Mouse (Mus musculus) MEL (cell line): ENCODE measurements around the gene Tnfrsf13b. TPM values are rescaled to one million over a fixed set of nuclear protein-coding genes. Genes with fewer than 3 reads are reported as not detected.

Experiments
- DNase-seq: peaks from one replicate; pipeline ENCODE4 v3.0.0; 2011; ENCODE audit warnings: low read depth, low spot score
- H3K27ac ChIP-seq: 2 replicates; pipeline ENCODE4 v1.5.1; 2012; ENCODE audit warnings: low read depth, mild to moderate bottlenecking, control low read depth, low read length, moderate library complexity; ENCODE audit not compliant: control insufficient read depth
- H3K27me3 ChIP-seq, 2 experiments: fragments of 150-350 bp in 1 of 2; sonication (generic) in 1 of 2; 2 replicates each; pipeline ENCODE4 v1.6.1; 2012; ENCODE audit warnings: low read length in 2 of 2, mild to moderate bottlenecking in 2 of 2, improper control_type of control experiment in 1 of 2, moderate library complexity in 1 of 2; ENCODE audit not compliant: insufficient read depth in 2 of 2, control insufficient read depth in 1 of 2
- H3K36me3 ChIP-seq, 2 experiments: 2 replicates each; pipeline ENCODE4 v1.6.1; 2012 to 2014; ENCODE audit warnings: low read length in 2 of 2, improper control_type of control experiment in 1 of 2, inconsistent platforms in 1 of 2, mild to moderate bottlenecking in 1 of 2; ENCODE audit not compliant: insufficient read depth in 2 of 2, control insufficient read depth in 1 of 2
- H3K4me1 ChIP-seq, 2 experiments: fragments of 150-350 bp in 1 of 2; sonication (generic) in 1 of 2; 2 replicates each; pipeline ENCODE4 v1.6.1; 2012; ENCODE audit warnings: low read length in 2 of 2, improper control_type of control experiment in 1 of 2, mild to moderate bottlenecking in 1 of 2; ENCODE audit not compliant: insufficient read depth in 2 of 2, control insufficient read depth in 1 of 2
- H3K4me3 ChIP-seq, 2 experiments: fragments of 150-350 bp in 1 of 2; sonication (generic) in 1 of 2; 2 replicates each; pipeline ENCODE4 v1.5.1; 2012; ENCODE audit warnings: low read depth in 2 of 2, low read length in 2 of 2, mild to moderate bottlenecking in 2 of 2, moderate library complexity in 2 of 2, control low read depth in 1 of 2, improper control_type of control experiment in 1 of 2; ENCODE audit not compliant: control insufficient read depth in 1 of 2, insufficient read depth in 1 of 2
- H3K79me2 ChIP-seq: 2 replicates; pipeline ENCODE4 v1.6.1; 2012; ENCODE audit warnings: mild to moderate bottlenecking, low read length, moderate library complexity; ENCODE audit not compliant: control insufficient read depth, poor library complexity, insufficient read depth
- H3K9ac ChIP-seq: 2 replicates; pipeline ENCODE4 v1.6.1; 2012; ENCODE audit warnings: low read depth, mild to moderate bottlenecking, control low read depth, low read length, moderate library complexity; ENCODE audit not compliant: control insufficient read depth, poor library complexity, severe bottlenecking
- H3K9me3 ChIP-seq: fragments of 150-350 bp; sonication (generic); replicated peaks from 2 replicates; pipeline ENCODE4 v1.6.1; 2012; ENCODE audit warnings: mild to moderate bottlenecking, low read length, improper control_type of control experiment, moderate library complexity; ENCODE audit not compliant: insufficient read depth
- BHLHE40 ChIP-seq: IDR thresholded peaks from 2 replicates; pipeline ENCODE4 v1.6.1; 2012; ENCODE audit warnings: low read depth, mild to moderate bottlenecking, inconsistent platforms, low read length, improper control_type of control experiment, borderline replicate concordance
- CHD1 ChIP-seq: IDR thresholded peaks from 2 replicates; pipeline ENCODE4 v1.6.1; 2012; ENCODE audit warnings: low read depth, mild to moderate bottlenecking, inconsistent platforms, low read length, improper control_type of control experiment
- EP300 ChIP-seq, 2 experiments: IDR thresholded peaks; 2 replicates each; pipeline ENCODE4 v1.6.1; 2011; ENCODE audit warnings: improper control_type of control experiment in 2 of 2, low read length in 2 of 2, low read depth in 1 of 2, mild to moderate bottlenecking in 1 of 2
- ETS1 ChIP-seq: IDR thresholded peaks from 2 replicates; pipeline ENCODE4 v1.6.1; 2012; ENCODE audit warnings: low read depth, mild to moderate bottlenecking, inconsistent platforms, low read length, improper control_type of control experiment, moderate library complexity
- MAFK ChIP-seq: IDR thresholded peaks from 2 replicates; pipeline ENCODE4 v1.6.1; 2011; ENCODE audit warnings: low read depth, mild to moderate bottlenecking, low read length, improper control_type of control experiment, borderline replicate concordance
- MAX ChIP-seq: IDR thresholded peaks from 2 replicates; pipeline ENCODE4 v1.6.1; 2011; ENCODE audit warnings: low read length, improper control_type of control experiment
- MEF2A ChIP-seq: IDR thresholded peaks from 2 replicates; pipeline ENCODE4 v1.6.1; 2014; ENCODE audit warnings: low read depth, mild to moderate bottlenecking, inconsistent platforms, low read length, improper control_type of control experiment; ENCODE audit not compliant: poor library complexity, insufficient replicate concordance, severe bottlenecking; ENCODE audit errors: extremely low read depth
- MXI1 ChIP-seq: IDR thresholded peaks from 2 replicates; pipeline ENCODE4 v1.6.1; 2011; ENCODE audit warnings: mild to moderate bottlenecking, low read depth, low read length, improper control_type of control experiment
- MYC ChIP-seq: IDR thresholded peaks from 2 replicates; pipeline ENCODE4 v1.6.1; 2011; ENCODE audit warnings: low read depth, mild to moderate bottlenecking, low read length, improper control_type of control experiment, moderate library complexity
- NELFE ChIP-seq: IDR thresholded peaks from 2 replicates; pipeline ENCODE4 v1.6.1; 2011; ENCODE audit warnings: low read depth, low read length, improper control_type of control experiment
- NRF1 ChIP-seq: IDR thresholded peaks from 2 replicates; pipeline ENCODE4 v1.6.1; 2014; ENCODE audit warnings: low read depth, mild to moderate bottlenecking, inconsistent platforms, low read length, improper control_type of control experiment, moderate library complexity; ENCODE audit not compliant: poor library complexity, insufficient read depth, severe bottlenecking
- POLR2A ChIP-seq, 2 experiments: IDR thresholded peaks; 2 replicates each; pipeline ENCODE4 v1.6.1; 2011 to 2012; ENCODE audit warnings: low read length in 2 of 2, mild to moderate bottlenecking in 2 of 2, control low read depth in 1 of 2, improper control_type of control experiment in 1 of 2, low read depth in 1 of 2, moderate library complexity in 1 of 2; ENCODE audit not compliant: control insufficient read depth in 1 of 2, insufficient read depth in 1 of 2, poor library complexity in 1 of 2
- POLR2AphosphoS2 ChIP-seq: IDR thresholded peaks from 2 replicates; pipeline ENCODE4 v1.6.1; 2011; ENCODE audit warnings: low read length, improper control_type of control experiment
- RAD21 ChIP-seq: IDR thresholded peaks from 2 replicates; pipeline ENCODE4 v1.6.1; 2011; ENCODE audit warnings: mild to moderate bottlenecking, low read depth, low read length, improper control_type of control experiment
- TAL1 ChIP-seq: IDR thresholded peaks from 2 replicates; pipeline ENCODE4 v1.6.1; 2012; ENCODE audit warnings: mild to moderate bottlenecking, inconsistent platforms, low read length, moderate library complexity, mixed read lengths
- ZC3H11A ChIP-seq: IDR thresholded peaks from 2 replicates; pipeline ENCODE4 v1.6.1; 2012; ENCODE audit warnings: low read depth, mild to moderate bottlenecking, inconsistent platforms, low read length, improper control_type of control experiment
- ZNF384 ChIP-seq: IDR thresholded peaks from 2 replicates; pipeline ENCODE4 v1.6.1; 2012; ENCODE audit warnings: low read depth, mild to moderate bottlenecking, inconsistent platforms, low read length, improper control_type of control experiment
- polyA plus RNA-seq, 2 experiments: library from polyadenylated mRNA; stranded (reverse) in 1 of 2; unstranded in 1 of 2; fragments of >175 nt in 1 of 2; fragments of >200 nt in 1 of 2; gene quantifications; 2 replicates each; pipeline versions ENCODE4 v1.2.1 to v1.2.4; 2012; ENCODE audit warnings: low replicate concordance in 2 of 2, low read depth in 1 of 2; ENCODE audit not compliant: insufficient read length in 2 of 2, insufficient read depth in 1 of 2, missing spikeins in 1 of 2
- total RNA-seq: library from RNA; depleted of rRNA; stranded (reverse); fragments of 300-350 nt; gene quantifications from 2 replicates; pipeline ENCODE4 v1.2.3, GENCODE M21; 2012

The Tnfrsf13b gene
- total and polyA plus RNA-seq, 3 experiments = 7.7 to 17.9 TPM; not detected in 1

DNA sequence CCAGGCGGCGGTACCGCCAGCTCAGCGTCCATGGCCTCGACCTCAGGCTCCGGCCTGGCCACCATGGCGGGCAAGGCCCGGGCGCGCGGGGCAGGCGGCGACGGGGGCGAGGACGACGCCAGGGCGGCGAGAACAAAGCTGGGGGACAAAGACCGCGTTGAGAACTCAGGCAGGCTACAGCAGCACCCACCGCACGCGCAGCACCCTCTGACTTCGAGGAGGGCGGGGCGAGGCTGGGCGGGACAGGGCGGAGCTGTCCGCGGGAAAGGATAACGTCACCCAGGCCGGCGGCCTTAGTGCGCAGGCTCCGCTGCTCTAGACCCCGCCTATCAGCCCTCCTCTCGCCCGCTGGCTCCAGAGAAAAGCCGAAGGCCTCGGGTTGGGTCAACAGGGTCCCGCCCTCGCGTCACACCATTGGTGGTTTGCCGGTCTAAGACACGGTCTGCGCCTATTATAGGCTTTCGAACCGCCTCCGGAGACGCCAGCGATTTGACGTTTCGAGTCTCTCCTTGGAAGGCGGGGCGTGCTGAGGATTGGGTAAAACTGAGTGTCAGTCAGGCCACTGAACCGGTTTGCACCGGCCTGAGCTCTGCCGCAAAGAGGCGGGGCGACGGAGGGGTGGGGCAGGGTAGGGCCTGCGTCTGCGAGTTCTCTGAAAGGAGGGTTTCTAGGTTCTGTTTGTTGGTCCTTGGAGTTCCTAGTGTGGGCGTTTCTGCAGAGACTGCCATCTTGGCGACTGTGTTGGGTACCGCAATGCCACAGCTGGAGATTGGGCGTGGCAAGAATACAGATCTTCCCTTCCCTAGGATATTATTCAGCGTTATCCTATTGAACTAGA lies 48.5 kb downstream of the Tnfrsf13b start, which contains the start of gene Usp22 (continued):
- no peak for TF ChIP-seq ZC3H11A
- no peak for TF ChIP-seq BHLHE40
- peak; percentile 36; the same call in 1 of the 2 replicates for TF ChIP-seq POLR2AphosphoS2
- no peak for TF ChIP-seq RAD21
- TF ChIP-seq POLR2A (IDR thresholded peaks at IDR 0.05; ENCODE audit: control insufficient read depth in 1 of 2, insufficient read depth in 1 of 2, low read depth in 1 of 2, low read length in 2 of 2, poor library complexity in 1 of 2) = peak; percentile 50 to 85; a peak in 3 of 4 replicates
- TF ChIP-seq EP300 (IDR thresholded peaks at IDR 0.05; ENCODE audit: low read depth in 1 of 2, low read length in 2 of 2) = peak in 1 of 2 experiments; percentile 6; a peak in 1 of 4 replicates
- TF ChIP-seq MEF2A = no peak
- no peak for TF ChIP-seq MAX
- TF ChIP-seq ZNF384 = 0 out of 2 replicates have a peak, but pooled peaks have one; percentile 10
- no peak for TF ChIP-seq TAL1
- peak; percentile 85 for TF ChIP-seq NRF1

DNA sequence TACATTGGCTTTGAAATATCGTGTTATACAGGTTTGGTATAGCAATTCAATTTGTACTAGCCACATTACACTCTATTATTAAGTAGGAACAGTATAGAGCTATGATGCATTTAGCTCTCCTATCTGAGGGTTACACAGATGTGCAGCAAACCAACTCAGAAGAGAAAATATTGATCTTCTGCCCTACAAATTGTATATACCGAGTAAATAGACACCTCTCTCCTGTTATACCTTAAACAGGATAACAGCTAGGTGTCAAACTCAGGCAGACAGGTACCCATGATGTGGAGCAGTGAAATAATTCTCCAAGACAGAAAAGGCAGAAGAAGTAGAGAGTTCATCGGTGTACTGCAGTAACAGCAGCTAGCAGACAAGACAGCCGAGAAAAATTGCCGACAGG lies 49.2 kb downstream of the Tnfrsf13b start:
- peak overlapping the region; percentile 50 for H3K27ac ChIP-seq
- no peak for DNase-seq
- H3K4me3 ChIP-seq = peak overlapping the region; percentile 44 to 63
- peaks cover 0 to 18% of the 10 kb centered on the region in 2 experiments; a peak in 2 of 4 replicates for H3K36me3 ChIP-seq
- H3K9ac ChIP-seq = peak overlapping the region; percentile 58
- TF ChIP-seq MAX = no peak
- TF ChIP-seq MXI1 = 0 out of 2 replicates have a peak, but pooled peaks have one; percentile 13
- no peak for TF ChIP-seq POLR2AphosphoS2
- TF ChIP-seq MYC = peak; percentile 21; the same call in 1 of the 2 replicates
- TF ChIP-seq CHD1 = peak; percentile 51; the same call in 1 of the 2 replicates
- 0 out of 2 replicates have a peak, but pooled peaks have one; percentile 2 for TF ChIP-seq ZNF384
- TF ChIP-seq NELFE = peak; percentile 12; the same call in 1 of the 2 replicates
- H3K79me2 ChIP-seq = peaks cover 19% of the 10 kb centered on the region
- peaks cover 12 to 13% of the 10 kb centered on the region in 2 experiments for H3K4me1 ChIP-seq
- no peaks in the 10 kb centered on the region; a peak in 1 of 4 replicates for H3K27me3 ChIP-seq
- no peaks in the 10 kb centered on the region for H3K9me3 ChIP-seq

DNA sequence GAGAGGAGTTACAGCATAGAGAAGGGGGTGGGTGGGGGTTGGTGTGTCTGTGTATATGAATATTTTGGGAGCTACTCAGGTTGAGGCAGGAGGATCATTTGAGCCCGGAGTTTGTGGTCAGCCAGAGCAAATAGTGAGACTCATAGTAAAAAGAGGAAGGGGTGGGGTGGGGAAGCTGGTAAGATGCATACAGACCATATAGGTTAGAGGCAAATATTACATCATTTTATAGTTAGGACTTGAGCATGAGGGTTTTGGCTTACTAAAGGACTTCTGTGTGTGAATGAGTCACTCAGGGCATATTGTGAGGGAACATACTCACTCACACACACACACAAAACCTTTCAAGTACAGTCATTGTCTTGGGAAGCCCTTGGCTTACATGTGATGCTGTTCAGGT lies 49.8 kb downstream of the Tnfrsf13b start:
- H3K4me3 ChIP-seq = peak overlapping the region; percentile 44 to 63
- H3K27me3 ChIP-seq = no peaks in the 10 kb centered on the region; a peak in 1 of 4 replicates
- TF ChIP-seq ETS1 = peak; percentile 59; the same call in 1 of the 2 replicates
- TF ChIP-seq MAFK = no peak
- TF ChIP-seq MYC = peak; percentile 24; the same call in 1 of the 2 replicates
- peak; percentile 76 for DNase-seq
- no peaks in the 10 kb centered on the region for H3K9me3 ChIP-seq
- peaks cover 0 to 18% of the 10 kb centered on the region in 2 experiments; a peak in 2 of 4 replicates for H3K36me3 ChIP-seq
- peaks cover 12 to 13% of the 10 kb centered on the region in 2 experiments for H3K4me1 ChIP-seq
- H3K79me2 ChIP-seq = peaks cover 19% of the 10 kb centered on the region
- peak overlapping the region; percentile 50 for H3K27ac ChIP-seq
- peak overlapping the region; percentile 58 for H3K9ac ChIP-seq
